Mouse (Mus musculus) 3T3-L1 (cell line): ENCODE data around the gene Gm20604.

Experiments used
- DNase-seq: peaks from one replicate; pipeline ENCODE4 v3.0.0-alpha.2; 2015; ENCODE audit warnings: low read depth, low spot score

Gm20604 gene

DNA sequence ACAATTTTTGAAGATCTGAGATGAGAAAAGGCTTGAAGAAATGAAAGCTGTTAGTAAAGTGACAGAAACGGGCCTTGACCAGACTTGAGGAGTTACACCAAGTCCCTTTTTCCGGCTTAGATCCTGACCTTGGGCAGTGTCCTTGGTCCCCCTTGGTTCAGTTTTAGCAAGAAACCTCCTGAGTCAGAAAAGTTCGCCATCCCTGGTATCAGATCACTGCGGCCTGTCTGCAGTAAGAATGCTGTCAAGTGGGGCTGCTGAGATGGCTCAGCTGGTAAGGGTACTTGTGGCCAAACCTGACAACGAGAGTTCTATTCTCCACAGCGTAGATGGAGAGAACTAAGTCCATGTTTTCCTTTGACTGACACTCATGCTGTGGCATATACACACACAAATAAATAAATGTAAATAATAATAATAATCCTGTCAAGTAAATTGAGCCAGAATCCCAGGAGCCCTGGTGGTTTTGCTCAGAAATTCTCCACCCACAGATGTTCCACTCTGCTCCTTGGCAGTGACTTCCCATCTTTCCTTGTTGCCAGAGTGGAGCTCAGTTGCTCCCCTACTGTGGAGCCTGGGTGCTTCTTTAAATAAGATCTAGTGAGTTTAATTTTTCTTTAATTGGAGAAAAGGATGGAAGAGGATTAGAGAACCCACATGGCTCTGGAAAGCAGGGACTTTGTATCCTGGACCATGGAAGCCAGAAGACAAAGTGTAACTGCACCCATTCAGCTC is 52.4 kb downstream of the Gm20604 start:
- peak; percentile 16 for DNase-seq

DNA sequence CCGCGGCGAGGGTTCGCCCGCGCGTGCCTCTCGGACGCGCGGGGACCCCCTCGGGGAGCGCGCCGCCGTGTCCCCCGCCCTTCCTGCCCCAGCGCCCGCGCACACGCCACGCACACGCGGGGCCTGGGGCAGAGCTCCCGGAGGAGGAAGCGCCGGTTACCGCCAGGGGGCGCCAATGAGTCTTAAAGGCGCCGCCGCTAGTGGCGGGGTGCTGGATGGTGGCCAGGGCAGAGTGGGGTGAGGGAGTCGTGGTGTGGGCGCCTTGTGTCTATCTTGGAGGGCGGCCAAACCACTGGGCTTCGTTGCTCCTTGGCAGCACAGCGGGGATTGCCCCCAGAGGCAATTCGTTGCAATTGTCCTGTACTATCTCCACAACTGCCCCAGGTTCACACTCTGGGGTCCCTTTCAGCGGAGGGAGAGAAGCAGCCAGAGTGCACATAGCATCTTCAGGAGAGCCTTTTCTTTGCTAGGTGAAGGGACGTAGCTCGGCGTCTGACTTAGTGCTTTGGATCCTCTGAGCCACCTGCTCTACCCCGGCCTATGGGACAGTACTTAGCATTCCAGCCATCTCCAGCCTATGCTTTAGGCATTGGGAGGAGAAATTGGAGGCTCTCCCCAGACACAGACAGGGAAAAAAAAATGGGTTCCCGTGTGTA is 53.1 kb downstream of the Gm20604 start:
- DNase-seq, result peak; percentile 81

DNA sequence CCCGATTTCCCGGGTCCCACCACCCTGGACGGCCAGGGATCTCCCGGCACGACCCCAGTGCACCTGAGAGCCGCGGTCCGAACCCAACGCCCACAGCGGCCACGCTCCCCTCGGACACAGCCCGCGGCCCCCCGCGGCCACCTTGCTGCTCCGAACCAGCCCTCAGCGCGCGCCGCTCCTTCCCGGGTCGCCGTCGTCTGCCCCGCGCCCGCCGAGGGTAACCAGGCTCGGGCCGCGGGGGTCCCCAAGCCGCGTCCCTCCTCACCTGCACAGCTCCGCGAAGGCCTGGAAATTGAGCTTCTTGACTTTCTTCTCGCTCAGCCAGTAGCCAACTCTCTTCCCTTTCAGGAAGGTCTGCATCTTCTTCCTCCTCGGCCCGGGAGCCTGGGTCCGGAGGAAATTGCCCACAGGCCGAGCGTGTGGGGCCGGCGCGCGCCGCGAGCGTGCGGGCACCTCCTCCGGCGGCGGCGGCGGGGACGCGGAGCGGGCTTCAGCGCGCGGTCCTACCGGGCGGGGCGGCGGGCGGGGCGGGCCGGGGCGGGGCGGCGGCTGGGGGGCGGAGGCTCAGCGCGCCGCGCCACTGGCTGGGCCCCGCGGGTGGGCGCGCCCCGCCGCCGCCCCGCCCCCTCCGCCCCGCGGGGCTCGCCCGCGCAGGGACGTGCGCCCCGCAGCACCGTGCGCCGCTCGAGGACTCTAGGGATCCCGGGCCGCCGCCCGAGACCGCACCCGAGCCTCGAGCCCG is 53.8 kb downstream of the Gm20604 start, which contains the start of gene Itpk1:
Gene Itpk1 (minus strand): TSS at position 474 of the 742 bp plus-strand sequence.
- DNase-seq, result no peak

DNA sequence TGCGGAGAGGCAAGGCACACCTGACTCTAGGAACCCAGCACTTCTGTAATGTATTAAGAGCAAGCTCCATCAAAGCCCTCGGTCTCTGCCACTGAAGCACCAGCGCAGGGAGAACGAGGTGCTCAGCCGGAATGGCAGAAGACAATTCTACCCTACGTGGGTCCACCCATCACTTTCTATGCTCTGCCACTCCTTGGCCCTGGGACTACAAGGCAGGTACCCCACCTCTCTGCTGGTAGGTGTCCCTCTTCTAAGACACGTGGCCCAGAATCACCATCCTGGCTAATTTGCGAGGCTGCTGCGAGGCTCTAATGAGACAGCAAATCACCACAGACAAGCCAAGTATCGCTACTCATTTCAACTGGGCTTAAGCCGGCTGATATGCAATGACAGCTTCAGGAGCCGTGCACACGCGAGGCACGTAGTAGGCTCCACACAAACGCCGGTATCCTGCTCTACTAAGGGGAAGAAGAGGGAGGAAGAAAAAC is 54.5 kb downstream of the Gm20604 start:
- DNase-seq, result peak; percentile 13

DNA sequence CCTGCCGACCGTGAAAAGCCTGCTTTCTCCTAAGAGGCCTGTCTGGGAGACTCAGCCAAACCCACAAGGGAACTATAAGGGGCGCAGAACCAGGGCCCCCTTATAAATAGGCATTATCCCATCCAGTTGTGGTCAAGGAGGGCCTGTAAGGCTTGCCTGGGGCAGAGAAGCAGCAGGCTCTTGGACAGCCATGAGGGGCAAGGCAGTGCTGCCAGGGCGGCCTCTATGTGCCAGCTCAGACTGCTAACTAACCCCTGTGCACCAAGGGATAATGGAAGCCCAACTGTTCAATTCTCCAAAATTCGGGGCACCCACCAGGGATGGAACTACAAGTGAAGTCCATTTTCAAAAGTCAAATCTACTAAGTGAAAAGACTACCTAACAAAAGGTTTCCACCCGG is 55.0 kb downstream of the Gm20604 start:
- DNase-seq, result no peak

DNA sequence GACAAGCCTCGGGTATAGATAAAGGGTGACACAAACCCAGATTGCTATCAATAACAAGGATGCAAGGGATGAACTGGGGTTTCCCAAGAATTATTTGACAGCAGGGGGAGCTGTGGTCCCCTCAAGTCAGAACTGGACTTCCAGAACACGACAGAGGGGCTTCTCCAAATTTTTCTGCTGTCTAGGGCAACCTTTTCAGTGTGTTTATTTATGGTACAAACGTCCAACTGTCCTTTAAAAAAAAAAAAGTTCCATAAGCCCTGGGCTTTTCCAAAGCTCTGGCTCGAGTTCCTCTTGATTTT is 55.4 kb downstream of the Gm20604 start:
- DNase-seq, result peak; percentile 50

DNA sequence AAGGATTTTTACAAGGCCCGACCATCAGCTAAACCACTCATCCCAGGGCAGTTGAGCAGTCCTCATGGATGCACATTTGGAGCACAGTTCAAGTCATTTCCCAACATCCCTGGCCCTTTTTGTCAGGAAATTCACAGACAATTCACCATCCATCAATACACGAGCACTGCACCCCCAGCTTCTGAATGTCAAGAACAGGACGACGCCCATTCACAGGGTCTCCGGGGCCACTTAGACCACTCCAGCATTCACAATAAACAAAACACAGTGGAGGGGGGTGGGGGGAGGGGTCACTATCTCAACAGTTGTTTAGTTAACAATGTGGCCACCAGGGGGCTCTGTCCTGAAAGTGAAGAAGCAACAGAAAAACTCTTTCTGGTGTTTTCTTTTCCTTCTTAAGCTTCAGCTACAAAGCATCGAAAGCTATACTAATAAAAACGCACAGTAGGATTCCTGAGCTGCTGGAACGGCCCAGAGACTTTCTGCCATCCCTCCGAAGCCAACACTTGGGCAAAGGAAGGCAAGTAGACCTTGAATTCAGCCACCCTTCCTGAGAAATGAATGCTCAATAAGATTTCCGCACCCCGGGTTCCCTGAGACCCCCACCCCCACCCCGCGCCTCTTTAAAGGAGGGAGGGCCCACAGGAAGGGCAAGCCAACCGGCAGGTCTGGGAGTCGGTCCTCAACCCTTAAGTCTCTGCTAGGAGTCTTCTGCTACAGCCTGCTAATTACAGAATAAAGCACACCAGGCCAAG is 55.9 kb downstream of the Gm20604 start:
- DNase-seq, result peak; percentile 88

DNA sequence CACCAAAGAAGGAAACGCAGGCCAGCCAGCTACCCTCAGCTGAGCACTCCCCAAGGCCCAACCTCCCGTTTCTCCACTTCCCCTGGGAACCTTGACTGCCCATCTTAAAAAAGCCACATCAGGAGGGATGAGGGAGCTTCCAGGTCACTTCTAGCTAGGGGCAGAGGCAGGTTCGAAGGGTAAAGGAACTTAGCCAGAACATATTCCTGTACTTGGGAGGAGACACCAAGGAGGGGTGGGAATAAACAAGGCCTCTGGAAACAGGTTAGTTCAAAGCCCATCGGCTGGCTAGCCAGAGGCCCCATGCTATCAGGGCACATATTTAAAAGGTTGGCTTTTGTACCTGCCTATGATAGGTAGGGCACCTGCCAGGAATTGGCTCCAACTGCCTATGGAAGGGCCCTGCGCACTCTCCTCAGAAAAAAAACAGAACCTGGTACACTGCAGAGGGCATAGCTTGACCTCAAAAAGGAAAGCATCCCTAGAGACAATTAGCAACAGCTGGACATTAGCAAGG is 56.7 kb downstream of the Gm20604 start:
- DNase-seq, result no peak

DNA sequence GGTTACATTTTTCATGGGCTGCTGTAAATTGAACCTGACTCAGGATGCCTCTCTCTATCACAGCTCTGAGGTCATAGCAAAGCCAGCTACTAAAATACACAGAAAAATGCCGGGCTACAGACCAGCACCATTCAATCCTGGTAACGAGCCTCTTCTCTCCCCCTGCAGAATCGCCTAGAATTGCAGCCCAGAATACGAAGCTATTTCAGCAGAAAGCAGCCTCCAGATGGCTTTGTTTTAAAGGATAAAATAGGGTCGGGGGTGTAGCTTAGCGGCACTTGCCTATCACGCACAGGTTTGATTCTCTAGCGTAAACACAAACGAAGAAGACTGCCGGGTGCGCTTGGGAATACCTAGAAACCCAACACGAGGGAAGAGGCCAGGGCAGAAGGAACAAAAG is 58.0 kb downstream of the Gm20604 start:
- DNase-seq, result no peak

DNA sequence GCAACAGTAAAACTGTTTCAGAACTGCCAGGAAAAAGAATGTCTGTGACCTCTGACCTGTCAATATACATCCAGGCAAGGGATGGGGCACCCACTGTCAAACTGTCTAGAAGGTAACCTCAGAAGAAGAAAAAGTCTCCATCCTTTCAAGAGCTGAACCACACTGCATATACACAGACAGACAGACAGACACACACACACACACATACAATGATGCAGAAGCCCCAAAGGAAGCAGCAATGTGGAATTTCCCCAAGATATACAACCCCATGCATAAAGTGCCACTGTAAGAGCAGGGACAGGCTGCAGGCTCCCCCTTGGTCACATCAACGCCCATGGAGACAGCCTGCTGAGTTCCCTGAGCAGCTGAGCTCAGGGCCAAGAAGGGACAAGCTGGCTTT is 59.3 kb downstream of the Gm20604 start:
- DNase-seq, result no peak

DNA sequence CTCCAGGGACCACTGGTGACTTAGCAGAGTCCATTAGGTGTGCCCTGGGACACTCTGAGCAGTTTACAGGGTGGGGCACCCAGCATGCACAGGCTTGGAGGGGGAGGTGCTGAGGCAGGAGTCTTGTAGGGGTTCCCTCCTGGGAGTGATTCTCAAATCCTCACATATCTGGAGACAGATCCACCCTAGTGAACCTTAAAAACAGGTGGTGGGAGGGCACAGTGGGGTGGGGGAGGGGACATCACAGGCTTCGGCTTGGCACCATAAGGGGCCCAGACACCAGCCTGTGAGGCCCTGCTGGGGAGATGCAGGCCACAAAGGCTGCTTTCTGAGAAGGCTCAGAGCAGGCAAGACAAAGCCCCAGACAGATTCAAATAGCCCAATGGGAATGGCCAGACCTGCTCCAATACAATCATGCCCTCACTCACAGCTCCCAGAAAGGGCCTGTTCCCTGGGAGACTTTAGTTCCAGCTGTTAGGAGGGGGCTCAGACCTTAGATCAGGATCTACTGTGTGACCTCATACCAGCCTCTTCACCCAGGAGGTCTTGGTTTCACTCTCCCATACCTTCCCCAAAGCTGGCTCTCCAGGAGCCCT is 60.3 kb downstream of the Gm20604 start:
- DNase-seq, result no peak

DNA sequence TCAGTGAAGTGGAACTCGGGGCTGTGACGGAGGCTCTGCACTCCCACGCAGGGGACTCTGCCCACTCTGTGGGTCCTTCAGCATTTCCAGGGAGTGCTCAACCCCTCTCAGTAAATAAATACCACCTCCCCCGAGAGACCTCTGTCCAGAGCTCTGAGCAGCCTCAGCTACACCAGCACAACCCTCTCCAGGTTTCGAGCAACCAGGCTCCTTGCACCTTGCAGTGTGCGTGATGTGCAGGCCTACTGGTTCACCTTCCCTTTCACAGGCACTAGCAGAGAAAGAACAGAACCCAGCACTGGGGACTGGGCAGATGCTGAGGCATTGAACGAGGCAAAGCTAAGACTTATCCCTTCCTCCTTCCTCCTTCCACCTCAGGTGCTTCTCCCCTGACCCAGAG is 61.1 kb downstream of the Gm20604 start:
- DNase-seq, result no peak

DNA sequence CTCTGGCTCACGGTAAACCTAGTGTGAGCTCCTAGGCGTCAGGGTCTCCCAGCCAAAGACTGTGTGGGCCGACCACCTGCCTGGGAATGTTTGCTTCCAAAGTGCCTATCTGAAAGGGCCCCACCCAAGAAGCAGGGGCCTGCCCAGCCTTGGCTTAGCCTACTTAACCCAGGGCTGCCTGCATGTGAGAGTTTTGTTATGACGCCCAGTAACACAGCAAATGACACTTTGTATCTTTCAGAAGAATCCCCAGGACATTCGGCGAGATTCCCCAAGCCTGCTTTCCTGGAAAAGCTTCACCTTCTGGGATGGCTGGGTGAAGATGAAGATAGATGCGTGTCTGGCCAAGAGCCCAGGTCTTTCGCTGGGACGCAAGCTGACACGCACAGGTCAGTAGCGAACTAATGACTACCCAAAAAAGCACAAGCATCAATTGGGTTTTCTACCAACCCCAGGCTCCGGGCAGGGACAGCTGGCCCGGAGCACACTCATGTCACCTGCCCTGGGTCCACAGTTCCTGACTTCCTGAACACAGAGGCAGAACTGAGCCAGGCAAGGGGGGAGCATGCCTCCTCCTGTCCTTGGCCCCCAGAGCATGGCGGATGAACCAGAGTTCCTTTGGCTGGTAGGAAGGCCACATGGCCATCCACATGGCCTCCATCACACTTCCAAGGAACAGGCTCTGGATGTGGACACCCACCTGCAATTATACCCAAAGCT is 61.7 kb downstream of the Gm20604 start:
- DNase-seq, result no peak

DNA sequence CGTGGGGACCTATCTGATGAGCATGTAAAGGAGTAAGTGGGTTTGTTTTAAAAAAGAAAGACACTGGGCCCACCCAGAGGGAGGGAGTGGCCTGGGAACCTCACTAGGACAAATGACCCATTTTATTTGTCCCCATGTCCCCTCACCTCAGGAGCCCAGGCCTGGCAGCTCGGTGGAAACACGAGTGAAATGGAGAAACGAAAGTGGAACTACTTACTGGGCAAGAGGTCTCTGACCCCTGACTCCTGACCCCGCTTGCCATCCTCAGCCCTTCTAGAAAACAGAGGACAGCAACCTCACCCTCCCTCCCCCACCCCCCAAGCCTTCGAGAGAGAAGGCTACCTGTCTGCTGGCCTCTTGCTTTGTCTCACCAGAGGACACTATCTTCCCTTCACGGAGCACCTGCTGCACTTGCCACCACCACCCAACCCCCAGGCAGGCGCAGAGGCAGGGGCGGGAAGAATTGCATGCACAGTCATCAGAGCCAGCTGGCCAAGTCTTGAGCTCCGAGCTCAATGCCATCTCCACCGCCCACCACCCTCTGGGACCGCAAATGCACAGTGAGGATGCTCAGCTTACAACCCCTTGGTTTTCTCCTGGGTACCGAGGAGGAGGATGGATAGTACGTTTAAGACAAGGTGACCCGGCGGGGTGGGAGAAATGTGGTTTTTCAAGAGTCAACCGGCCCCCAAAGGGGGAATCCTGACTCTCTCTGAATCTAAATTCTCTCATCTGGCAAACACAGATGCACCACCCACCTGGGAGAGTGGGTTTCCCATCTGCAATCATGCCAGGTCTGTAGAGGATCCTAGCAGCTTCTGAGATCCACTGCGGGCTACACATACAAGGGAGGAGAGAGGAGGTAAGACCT is 62.9 kb downstream of the Gm20604 start:
- no peak for DNase-seq

DNA sequence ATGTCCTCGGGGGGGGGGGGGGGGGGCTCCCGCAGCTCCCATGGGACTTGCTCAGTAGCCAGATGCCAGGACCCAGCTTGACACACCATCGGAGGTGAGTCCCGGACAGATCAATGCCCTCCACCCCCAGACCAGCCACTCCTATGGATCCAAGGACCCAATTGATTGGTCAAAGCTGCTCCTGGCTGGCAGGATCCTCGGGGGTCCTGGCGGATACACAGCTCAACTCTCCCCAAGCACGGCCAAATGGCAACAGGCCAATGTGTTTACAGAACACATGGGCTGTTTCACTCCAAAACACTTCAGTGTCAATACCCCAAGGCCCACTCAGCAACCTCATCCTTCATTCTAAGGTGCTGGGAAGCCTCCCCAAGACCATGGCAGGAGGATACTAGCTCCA is 66.7 kb downstream of the Gm20604 start:
- no peak for DNase-seq
